Mouse (Mus musculus) spleen, postnatal 36 days (tissue): Measurements from ENCODE around the gene Lypd5.

ENCODE experiments used
- DNase-seq, 2 experiments: peaks; one replicate each; pipeline ENCODE4 v3.0.0; 2022; ENCODE audit warnings: low spot score in 2 of 2, mixed read lengths in 1 of 2

Lypd5 gene

DNA sequence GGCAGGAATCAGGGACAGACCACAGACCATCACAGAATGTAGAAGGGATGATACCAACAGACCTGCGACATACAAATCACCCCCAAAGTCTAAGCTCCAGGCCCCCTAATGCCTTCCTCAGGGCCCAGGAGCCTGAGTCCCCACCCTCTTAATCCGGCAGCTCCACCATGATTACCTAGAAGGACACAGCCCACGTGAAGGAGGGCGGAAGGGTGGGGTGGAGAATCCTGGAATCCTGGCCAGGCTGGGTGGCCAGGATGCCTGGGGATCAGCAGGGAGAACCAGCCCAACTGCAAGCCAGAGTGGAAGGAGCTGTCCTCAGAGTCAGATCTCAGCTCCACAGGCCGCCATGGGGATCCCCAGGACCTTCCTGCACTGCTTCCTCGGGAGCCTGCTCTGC, at the start of gene Lypd5:
Gene Lypd5, plus strand, starts transcription at position 301 of the 400 bp plus-strand sequence.
- DNase-seq: no peak

- no peak for DNase-seq
These were observed 49.0 kb upstream of the Lypd5 start for GRCm38 (mm10) chr7:24299823-24300481.

- DNase-seq: no peak
These were observed 48.2 kb upstream of the Lypd5 start, which contains the start of gene Zfp61 for GRCm38 (mm10) chr7:24300771-24301282. TSS of gene Zfp61 (minus strand) at chr7:24301232.

DNA sequence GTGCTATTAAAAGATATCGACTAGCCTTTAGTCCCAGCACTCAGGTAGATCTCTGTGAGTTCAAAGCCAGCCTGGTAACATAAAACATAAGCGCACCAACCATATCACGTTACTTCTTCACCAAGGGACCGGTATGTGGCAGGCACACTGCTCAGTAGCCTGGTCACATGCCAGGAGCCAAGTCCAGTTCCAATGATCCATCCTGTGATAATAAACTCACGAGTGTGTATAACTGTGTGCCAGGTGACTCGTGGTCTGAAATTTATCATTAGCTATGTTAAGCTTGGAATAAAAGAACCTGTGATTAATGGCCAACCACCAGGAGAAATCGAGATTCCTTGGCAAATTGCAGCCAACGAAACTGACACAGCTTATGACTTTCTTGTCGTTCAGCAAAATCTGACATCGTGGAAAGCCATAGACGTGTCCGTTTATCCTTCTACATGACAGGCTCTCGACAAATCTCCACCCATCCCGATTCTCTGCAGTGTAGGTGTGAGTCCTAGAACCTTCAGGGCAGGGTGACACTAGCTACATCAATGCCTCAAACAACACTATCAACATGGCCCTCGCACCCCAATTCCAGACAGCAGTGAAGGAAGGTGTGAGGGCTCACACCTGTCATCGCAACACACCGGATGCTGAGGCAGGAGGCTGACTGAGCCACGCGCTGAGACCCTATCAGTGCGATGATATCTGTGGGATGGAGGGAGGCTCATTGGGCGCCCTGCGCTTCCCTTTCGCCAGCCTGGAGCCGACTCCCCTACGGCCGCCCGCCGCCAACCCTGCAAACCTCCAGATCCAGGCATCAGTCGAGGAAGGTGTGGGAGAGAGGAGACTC, 33.0 kb upstream of the Lypd5 start:
- DNase-seq: no peak

DNA sequence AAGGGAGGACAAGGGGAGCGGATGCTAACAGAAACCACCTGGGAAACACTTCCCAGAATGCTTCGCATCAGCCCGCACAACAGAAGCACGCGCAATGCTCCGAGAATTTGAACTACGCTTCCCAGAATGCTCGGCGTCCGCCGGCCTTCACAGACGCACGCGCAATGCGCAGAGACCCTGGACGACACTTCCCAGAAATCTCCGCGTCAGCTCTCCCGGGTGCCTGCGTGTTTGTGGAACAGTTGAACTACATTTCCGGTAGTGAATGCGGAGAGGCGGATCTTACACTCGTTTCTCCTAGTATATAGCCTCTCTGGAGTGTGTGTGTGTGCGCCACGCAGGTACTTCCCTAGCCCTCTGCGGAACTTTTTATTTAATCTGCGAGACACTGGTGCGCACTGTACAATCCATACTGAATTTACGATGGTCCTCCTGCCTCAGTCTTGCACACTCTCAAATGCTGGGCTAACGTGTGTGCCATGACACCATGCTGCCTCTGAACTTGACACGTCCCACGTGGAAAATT, 32.4 kb upstream of the Lypd5 start, which contains the start of gene Zfp94:
Gene Zfp94, minus strand, starts transcription at position 100 of the 526 bp plus-strand sequence.
- peak; percentile 95 to 96 for DNase-seq

DNA sequence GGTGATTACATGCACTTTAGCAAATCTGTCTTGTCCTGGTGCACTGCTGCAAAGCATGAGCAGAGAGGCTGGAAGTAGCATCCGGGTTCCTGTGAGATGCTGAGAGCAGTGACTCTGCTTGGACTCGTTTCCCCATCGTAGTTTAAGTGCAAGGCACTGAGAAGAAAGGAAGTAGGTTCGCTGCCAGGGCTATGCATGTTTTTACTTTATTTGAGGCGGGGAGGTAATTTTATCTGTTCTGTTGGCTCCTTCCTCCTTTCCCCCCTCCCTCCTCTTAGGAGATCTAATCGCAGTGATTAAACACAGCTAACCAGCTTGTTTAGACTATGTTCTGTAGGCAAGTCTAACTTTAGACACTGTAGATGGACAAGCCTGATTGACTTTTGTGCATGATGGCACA, 30.1 kb upstream of the Lypd5 start:
- peak in 1 of 2 experiments; percentile 8 for DNase-seq

GRCm38 (mm10) chr7:24322593-24322992, 26.4 kb upstream of the Lypd5 start:
- no peak for DNase-seq

- DNase-seq: no peak
These were observed 23.8 kb upstream of the Lypd5 start for GRCm38 (mm10) chr7:24325197-24325596.

DNA sequence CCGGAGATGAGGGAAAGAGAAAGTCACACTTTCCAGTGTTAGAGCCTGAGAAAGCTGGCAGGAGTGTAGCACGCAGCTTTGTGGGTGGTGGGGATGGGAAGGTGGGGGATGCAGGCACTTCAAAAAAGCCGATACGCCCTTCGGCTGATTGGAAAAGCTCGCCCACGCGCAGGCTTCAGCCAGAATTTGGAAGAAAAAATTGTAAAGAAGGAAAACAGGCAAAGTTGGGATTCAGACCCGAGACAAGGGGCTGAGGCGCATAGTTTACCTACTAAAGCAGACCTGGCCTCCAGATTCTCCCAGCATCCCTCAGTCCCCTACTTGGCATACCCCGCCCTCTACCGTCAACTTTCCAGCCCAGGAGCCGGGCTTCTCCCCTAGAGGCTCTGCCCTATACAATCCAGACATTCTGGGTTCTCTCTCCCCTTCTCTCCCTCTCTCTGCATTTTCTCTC, 23.3 kb upstream of the Lypd5 start:
- no peak for DNase-seq

GRCm38 (mm10) chr7:24326273-24327135, 22.5 kb upstream of the Lypd5 start:
- DNase-seq: no peak

DNA sequence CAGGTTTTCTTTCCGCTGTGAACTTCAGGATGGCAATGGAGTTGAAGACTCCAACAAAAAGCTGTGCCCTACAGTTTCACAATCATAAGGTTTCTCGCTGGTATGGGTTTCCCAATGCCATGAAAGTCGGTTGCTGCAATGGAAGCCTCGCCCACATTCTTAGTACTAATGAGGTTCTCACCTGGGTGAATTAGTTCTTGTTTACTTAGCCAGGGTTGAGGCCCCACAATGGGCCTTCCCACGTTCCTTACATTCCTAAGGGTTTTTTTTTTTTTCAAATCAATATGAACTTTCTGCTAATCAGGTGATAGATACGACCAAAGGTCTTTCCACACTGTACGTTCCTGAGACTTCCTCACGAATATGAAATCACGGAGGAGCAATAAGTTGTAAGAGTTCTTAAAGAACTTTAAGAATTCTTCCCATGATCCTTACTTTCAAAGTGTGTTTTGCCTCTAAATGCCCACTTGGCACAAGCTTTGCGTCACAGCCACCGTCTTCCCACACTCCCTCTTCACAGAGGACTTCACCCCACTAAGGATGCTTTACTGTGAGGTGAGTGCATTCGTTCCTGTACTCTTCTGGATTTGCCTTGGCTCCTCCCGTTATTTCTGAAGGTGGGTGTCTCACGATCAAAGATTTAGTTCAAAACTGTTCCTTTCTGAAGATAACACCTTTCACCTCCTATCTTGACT, 21.6 kb upstream of the Lypd5 start:
- no peak for DNase-seq

DNA sequence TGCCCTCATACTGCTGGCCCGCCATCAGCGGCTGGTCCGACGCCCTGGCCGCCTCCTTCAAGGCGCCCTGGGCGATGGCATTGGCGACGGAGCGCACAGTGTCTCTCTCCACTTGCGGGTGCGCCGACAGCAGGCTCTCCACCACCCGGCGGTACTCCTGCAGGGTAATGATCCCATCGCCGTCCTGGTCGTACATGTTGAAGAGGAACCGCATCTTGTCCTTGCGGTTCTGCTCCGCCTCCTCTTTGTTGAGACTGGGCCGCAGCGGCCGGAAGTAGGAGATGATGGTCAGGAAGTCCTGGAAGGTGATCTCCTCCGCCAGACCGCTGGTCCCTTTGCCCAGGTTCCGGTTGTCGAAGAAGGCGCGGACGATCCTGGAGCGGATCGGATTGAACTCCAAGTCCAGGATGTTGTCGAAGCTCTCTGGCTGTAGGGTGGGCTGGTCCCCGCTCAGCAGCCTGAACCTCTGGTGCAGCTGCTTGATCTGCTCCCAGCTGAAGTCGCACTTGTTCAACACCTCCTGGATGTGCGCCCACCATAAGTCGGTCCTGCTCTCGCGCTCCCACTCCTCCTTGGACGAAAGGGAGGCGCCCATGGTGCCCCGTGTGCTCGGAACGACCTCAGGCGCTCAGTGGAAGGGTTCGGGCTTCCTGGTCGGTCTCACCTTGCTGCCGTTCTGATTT, 15.6 kb upstream of the Lypd5 start, which contains the start of gene Tescl:
Gene Tescl, minus strand, starts transcription at position 633 of the 683 bp plus-strand sequence.
- no peak for DNase-seq

DNA sequence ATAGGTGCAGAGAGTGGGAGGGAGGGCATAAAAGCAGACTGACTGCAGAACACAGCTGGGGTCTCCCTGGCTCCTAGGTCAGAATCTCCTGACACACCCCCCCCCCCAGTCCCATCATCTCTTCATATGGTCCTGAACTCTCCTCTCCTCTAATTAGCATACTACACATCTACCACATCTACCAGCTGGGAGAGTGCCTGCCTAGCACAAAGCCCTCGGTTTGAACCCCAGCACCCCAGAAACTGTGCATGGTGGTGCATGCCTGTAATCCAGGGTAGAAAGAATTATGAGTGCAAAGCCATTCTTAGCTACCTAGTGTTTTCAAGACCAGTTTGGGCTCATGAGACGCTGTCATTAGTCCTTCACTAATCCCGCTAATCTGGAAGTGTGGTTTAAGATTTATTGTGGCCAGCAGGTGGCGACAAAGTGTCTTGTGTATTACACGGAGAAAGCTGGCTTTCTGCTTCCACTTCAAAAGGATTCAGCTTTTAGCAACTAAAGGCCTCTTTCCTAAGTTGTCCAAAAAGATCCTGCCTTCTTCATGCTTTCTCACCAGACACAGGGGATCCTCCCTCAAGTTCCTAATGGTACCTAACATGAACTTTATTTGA, 13.2 kb upstream of the Lypd5 start:
- peak; percentile 44 to 71 for DNase-seq

DNA sequence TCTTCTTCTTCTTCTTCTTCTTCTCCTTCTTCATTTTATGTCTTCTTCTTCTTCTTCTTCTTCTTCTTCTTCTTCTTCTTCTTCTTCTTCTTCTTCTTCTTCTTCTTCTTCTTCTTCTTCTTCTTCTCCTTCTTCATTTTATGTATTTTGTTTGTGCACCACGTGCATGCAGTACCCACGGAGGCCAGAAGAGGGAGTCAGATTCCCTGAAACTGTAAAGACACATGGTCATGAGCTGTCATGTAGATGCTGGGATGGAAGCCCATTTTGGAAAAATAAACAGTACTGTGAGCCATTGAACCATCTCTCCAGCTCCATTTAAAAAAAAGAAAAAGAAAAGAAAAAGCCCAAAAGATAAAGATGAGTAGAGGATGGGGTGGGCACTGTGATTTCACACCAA, 10.8 kb upstream of the Lypd5 start:
- no peak for DNase-seq

- DNase-seq: no peak
These were observed 5.2 kb upstream of the Lypd5 start for GRCm38 (mm10) chr7:24343701-24344272.

DNA sequence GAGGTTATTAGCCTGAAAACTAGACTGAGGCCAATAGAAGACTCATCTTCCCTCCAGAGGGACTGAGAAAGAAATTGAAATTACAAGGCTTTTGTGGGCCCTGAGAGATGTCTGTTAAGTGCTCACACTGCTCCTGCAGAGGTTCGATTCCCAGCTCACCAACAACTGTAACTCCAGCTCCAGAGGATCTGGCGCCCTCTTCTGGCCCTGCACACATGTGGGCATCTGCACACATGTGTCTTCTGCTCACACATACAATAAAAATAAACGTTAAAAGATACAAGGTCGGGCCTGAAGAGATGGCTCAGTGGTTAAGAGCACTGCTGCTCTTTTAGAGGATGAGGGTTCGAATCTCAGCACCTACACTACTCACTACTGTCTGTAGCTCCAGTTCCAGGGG, 2.6 kb upstream of the Lypd5 start:
- no peak for DNase-seq

GRCm38 (mm10) chr7:24355646-24356045, 6.7 kb downstream of the Lypd5 start:
- no peak for DNase-seq

- no peak for DNase-seq
These were observed 7.1 kb downstream of the Lypd5 start for GRCm38 (mm10) chr7:24356081-24356480.

GRCm38 (mm10) chr7:24357899-24358298, 8.9 kb downstream of the Lypd5 start:
- no peak for DNase-seq
